Mouse (Mus musculus) MEL (cell line): ENCODE results near the gene Siglec1. TPM values are rescaled to one million over a fixed set of nuclear protein-coding genes. Genes with fewer than 3 reads are reported as not detected.

ENCODE experiments used
- DNase-seq: peaks from one replicate; pipeline ENCODE4 v3.0.0; 2011; ENCODE audit warnings: low read depth, low spot score
- H3K27ac ChIP-seq: 2 replicates; pipeline ENCODE4 v1.5.1; 2012; ENCODE audit warnings: low read depth, mild to moderate bottlenecking, control low read depth, low read length, moderate library complexity; ENCODE audit not compliant: control insufficient read depth
- H3K27me3 ChIP-seq, 2 experiments: fragments of 150-350 bp in 1 of 2; sonication (generic) in 1 of 2; 2 replicates each; pipeline ENCODE4 v1.6.1; 2012; ENCODE audit warnings: low read length in 2 of 2, mild to moderate bottlenecking in 2 of 2, improper control_type of control experiment in 1 of 2, moderate library complexity in 1 of 2; ENCODE audit not compliant: insufficient read depth in 2 of 2, control insufficient read depth in 1 of 2
- H3K36me3 ChIP-seq, 2 experiments: 2 replicates each; pipeline ENCODE4 v1.6.1; 2012 to 2014; ENCODE audit warnings: low read length in 2 of 2, improper control_type of control experiment in 1 of 2, inconsistent platforms in 1 of 2, mild to moderate bottlenecking in 1 of 2; ENCODE audit not compliant: insufficient read depth in 2 of 2, control insufficient read depth in 1 of 2
- H3K4me1 ChIP-seq, 2 experiments: fragments of 150-350 bp in 1 of 2; sonication (generic) in 1 of 2; 2 replicates each; pipeline ENCODE4 v1.6.1; 2012; ENCODE audit warnings: low read length in 2 of 2, improper control_type of control experiment in 1 of 2, mild to moderate bottlenecking in 1 of 2; ENCODE audit not compliant: insufficient read depth in 2 of 2, control insufficient read depth in 1 of 2
- H3K4me3 ChIP-seq, 2 experiments: fragments of 150-350 bp in 1 of 2; sonication (generic) in 1 of 2; 2 replicates each; pipeline ENCODE4 v1.5.1; 2012; ENCODE audit warnings: low read depth in 2 of 2, low read length in 2 of 2, mild to moderate bottlenecking in 2 of 2, moderate library complexity in 2 of 2, control low read depth in 1 of 2, improper control_type of control experiment in 1 of 2; ENCODE audit not compliant: control insufficient read depth in 1 of 2, insufficient read depth in 1 of 2
- H3K79me2 ChIP-seq: 2 replicates; pipeline ENCODE4 v1.6.1; 2012; ENCODE audit warnings: mild to moderate bottlenecking, low read length, moderate library complexity; ENCODE audit not compliant: control insufficient read depth, poor library complexity, insufficient read depth
- H3K9ac ChIP-seq: 2 replicates; pipeline ENCODE4 v1.6.1; 2012; ENCODE audit warnings: low read depth, mild to moderate bottlenecking, control low read depth, low read length, moderate library complexity; ENCODE audit not compliant: control insufficient read depth, poor library complexity, severe bottlenecking
- H3K9me3 ChIP-seq: fragments of 150-350 bp; sonication (generic); replicated peaks from 2 replicates; pipeline ENCODE4 v1.6.1; 2012; ENCODE audit warnings: mild to moderate bottlenecking, low read length, improper control_type of control experiment, moderate library complexity; ENCODE audit not compliant: insufficient read depth
- BHLHE40 ChIP-seq: IDR thresholded peaks from 2 replicates; pipeline ENCODE4 v1.6.1; 2012; ENCODE audit warnings: low read depth, mild to moderate bottlenecking, inconsistent platforms, low read length, improper control_type of control experiment, borderline replicate concordance
- CHD2 ChIP-seq: IDR thresholded peaks from 2 replicates; pipeline ENCODE4 v1.6.1; 2011; ENCODE audit warnings: low read length, improper control_type of control experiment
- ELF1 ChIP-seq: IDR thresholded peaks from 2 replicates; pipeline ENCODE4 v1.6.1; 2014; ENCODE audit warnings: low read depth, mild to moderate bottlenecking, inconsistent platforms, low read length, improper control_type of control experiment, moderate library complexity
- EP300 ChIP-seq, 2 experiments: IDR thresholded peaks; 2 replicates each; pipeline ENCODE4 v1.6.1; 2011; ENCODE audit warnings: improper control_type of control experiment in 2 of 2, low read length in 2 of 2, low read depth in 1 of 2, mild to moderate bottlenecking in 1 of 2
- GABPA ChIP-seq: IDR thresholded peaks from 2 replicates; pipeline ENCODE4 v1.6.1; 2012; ENCODE audit warnings: low read depth, mild to moderate bottlenecking, inconsistent platforms, low read length, improper control_type of control experiment, moderate library complexity
- GATA1 ChIP-seq: IDR thresholded peaks from 2 replicates; pipeline ENCODE4 v1.6.1; 2011; ENCODE audit warnings: low read depth, low read length, improper control_type of control experiment
- HCFC1 ChIP-seq: IDR thresholded peaks from 2 replicates; pipeline ENCODE4 v1.6.1; 2012; ENCODE audit warnings: low read depth, mild to moderate bottlenecking, inconsistent platforms, low read length, improper control_type of control experiment, moderate library complexity
- JUND ChIP-seq: IDR thresholded peaks from 2 replicates; pipeline ENCODE4 v1.6.1; 2011; ENCODE audit warnings: low read depth, mild to moderate bottlenecking, improper control_type of control experiment, low read length
- MEF2A ChIP-seq: IDR thresholded peaks from 2 replicates; pipeline ENCODE4 v1.6.1; 2014; ENCODE audit warnings: low read depth, mild to moderate bottlenecking, inconsistent platforms, low read length, improper control_type of control experiment; ENCODE audit not compliant: poor library complexity, insufficient replicate concordance, severe bottlenecking; ENCODE audit errors: extremely low read depth
- MYB ChIP-seq: IDR thresholded peaks from 2 replicates; pipeline ENCODE4 v1.6.1; 2011; ENCODE audit warnings: mild to moderate bottlenecking, low read depth, low read length, improper control_type of control experiment
- MYC ChIP-seq: IDR thresholded peaks from 2 replicates; pipeline ENCODE4 v1.6.1; 2011; ENCODE audit warnings: low read depth, mild to moderate bottlenecking, low read length, improper control_type of control experiment, moderate library complexity
- NRF1 ChIP-seq: IDR thresholded peaks from 2 replicates; pipeline ENCODE4 v1.6.1; 2014; ENCODE audit warnings: low read depth, mild to moderate bottlenecking, inconsistent platforms, low read length, improper control_type of control experiment, moderate library complexity; ENCODE audit not compliant: poor library complexity, insufficient read depth, severe bottlenecking
- RAD21 ChIP-seq: IDR thresholded peaks from 2 replicates; pipeline ENCODE4 v1.6.1; 2011; ENCODE audit warnings: mild to moderate bottlenecking, low read depth, low read length, improper control_type of control experiment
- RCOR1 ChIP-seq: IDR thresholded peaks from 2 replicates; pipeline ENCODE4 v1.6.1; 2012; ENCODE audit warnings: low read depth, mild to moderate bottlenecking, inconsistent platforms, low read length, improper control_type of control experiment
- TAL1 ChIP-seq: IDR thresholded peaks from 2 replicates; pipeline ENCODE4 v1.6.1; 2012; ENCODE audit warnings: mild to moderate bottlenecking, inconsistent platforms, low read length, moderate library complexity, mixed read lengths
- ZMIZ1 ChIP-seq: IDR thresholded peaks from 2 replicates; pipeline ENCODE4 v1.6.1; 2012; ENCODE audit warnings: low read depth, mild to moderate bottlenecking, inconsistent platforms, low read length, improper control_type of control experiment, moderate library complexity
- ZNF384 ChIP-seq: IDR thresholded peaks from 2 replicates; pipeline ENCODE4 v1.6.1; 2012; ENCODE audit warnings: low read depth, mild to moderate bottlenecking, inconsistent platforms, low read length, improper control_type of control experiment
- polyA plus RNA-seq, 2 experiments: library from polyadenylated mRNA; stranded (reverse) in 1 of 2; unstranded in 1 of 2; fragments of >175 nt in 1 of 2; fragments of >200 nt in 1 of 2; gene quantifications; 2 replicates each; pipeline versions ENCODE4 v1.2.1 to v1.2.4; 2012; ENCODE audit warnings: low replicate concordance in 2 of 2, low read depth in 1 of 2; ENCODE audit not compliant: insufficient read length in 2 of 2, insufficient read depth in 1 of 2, missing spikeins in 1 of 2
- total RNA-seq: library from RNA; depleted of rRNA; stranded (reverse); fragments of 300-350 nt; gene quantifications from 2 replicates; pipeline ENCODE4 v1.2.3, GENCODE M21; 2012

The Siglec1 gene
- total and polyA plus RNA-seq, 3 experiments: 0.04 to 0.07 TPM; not detected in 1

GRCm38 (mm10) chr2:131080507-131080906 lies 6.1 kb downstream of the Siglec1 start:
- H3K79me2 ChIP-seq: no peaks in the 10 kb centered on the region
- no peak overlapping the region for H3K4me3 ChIP-seq
- TF ChIP-seq RAD21: no peak
- TF ChIP-seq BHLHE40: no peak
- no peak for TF ChIP-seq GABPA
- TF ChIP-seq GATA1: peak; percentile 50
- peak; percentile 23 to 30; a peak in 2 of 4 replicates for TF ChIP-seq EP300 (IDR thresholded peaks at IDR 0.05; ENCODE audit: low read depth in 1 of 2, low read length in 2 of 2)
- TF ChIP-seq TAL1: peak; percentile 52
- TF ChIP-seq RCOR1: peak; percentile 48
- H3K27me3 ChIP-seq: peaks cover 4% of the 10 kb centered on the region in 2 experiments; a peak in 3 of 4 replicates
- H3K9me3 ChIP-seq: no peaks in the 10 kb centered on the region
- H3K9ac ChIP-seq: no peak overlapping the region
- H3K27ac ChIP-seq: no peak overlapping the region
- DNase-seq: peak; percentile 64
- H3K4me1 ChIP-seq: no peaks in the 10 kb centered on the region; a peak in 1 of 4 replicates
- H3K36me3 ChIP-seq: no peaks in the 10 kb centered on the region

GRCm38 (mm10) chr2:131072536-131072935 lies 14.0 kb downstream of the Siglec1 start:
- H3K9ac ChIP-seq: no peak overlapping the region
- no peaks in the 10 kb centered on the region for H3K79me2 ChIP-seq
- DNase-seq: no peak
- H3K4me3 ChIP-seq: no peak overlapping the region
- H3K27me3 ChIP-seq: peaks cover 0 to 6% of the 10 kb centered on the region in 2 experiments; a peak in 2 of 4 replicates
- no peaks in the 10 kb centered on the region for H3K9me3 ChIP-seq
- TF ChIP-seq ELF1 (no peak), MYB (no peak), CHD2 (no peak), HCFC1 (no peak), GATA1 (no peak), JUND (no peak), ZNF384 (no peak), ZMIZ1 (no peak), MYC (no peak), EP300 (IDR thresholded peaks at IDR 0.05; ENCODE audit: low read depth in 1 of 2, low read length in 2 of 2) (no peak), MEF2A (no peak), NRF1 (no peak)
- H3K4me1 ChIP-seq: no peaks in the 10 kb centered on the region
- H3K36me3 ChIP-seq: no peaks in the 10 kb centered on the region
- no peak overlapping the region for H3K27ac ChIP-seq
